Mouse (Mus musculus) lung, embryonic 16.5 days (tissue): ENCODE measurements around the gene Alb. TPM values are rescaled to one million over a fixed set of nuclear protein-coding genes. Genes with fewer than 3 reads are reported as not detected.

Experiments used
- ATAC-seq: fragments of 200-750 bp; cut with Nextera tagmentation; 2 replicates; pipeline ENCODE4 v1.8.0; 2017; ENCODE audit warnings: low read depth, mild to moderate bottlenecking, moderate library complexity
- H3K27ac ChIP-seq: fragments of 300-500 bp; sonication (generic); 2 replicates; pipeline ENCODE4 v1.5.1; 2014; ENCODE audit warnings: mild to moderate bottlenecking, control low read depth, low read length
- H3K27me3 ChIP-seq: fragments of 300-500 bp; sonication (generic); 2 replicates; pipeline ENCODE4 v1.6.1; 2014; ENCODE audit warnings: low read depth, low read length, mixed read lengths; ENCODE audit not compliant: control insufficient read depth, insufficient read depth
- H3K36me3 ChIP-seq: fragments of 300-500 bp; sonication (generic); 2 replicates; pipeline ENCODE4 v1.6.1; 2014; ENCODE audit warnings: low read length; ENCODE audit not compliant: control insufficient read depth, insufficient read depth
- H3K4me1 ChIP-seq: fragments of 300-500 bp; sonication (generic); replicated peaks from 2 replicates; pipeline ENCODE4 v1.6.1; 2014; ENCODE audit warnings: low read length, mixed read lengths; ENCODE audit not compliant: control insufficient read depth, insufficient read depth
- H3K4me2 ChIP-seq: fragments of 300-500 bp; sonication (generic); 2 replicates; pipeline ENCODE4 v1.6.1; 2014; ENCODE audit warnings: low read depth, low read length, control low read depth
- H3K4me3 ChIP-seq: fragments of 300-500 bp; sonication (generic); 2 replicates; pipeline ENCODE4 v1.5.1; 2014; ENCODE audit warnings: mild to moderate bottlenecking, low read length, control low read depth
- H3K9ac ChIP-seq: fragments of 300-500 bp; sonication (generic); 2 replicates; pipeline ENCODE4 v1.6.1; 2014; ENCODE audit warnings: low read length, control low read depth
- H3K9me3 ChIP-seq: fragments of 300-500 bp; sonication (generic); 2 replicates; pipeline ENCODE4 v1.6.1; 2016; ENCODE audit warnings: low read length; ENCODE audit not compliant: control insufficient read depth
- WGBS: fragments of 180-500 bp; shearing (Covaris S2); extraction: QIAGEN DNeasy Blood & Tissue Kit; methylation state at CpG from one replicate; pipeline ENCODE4 v1.1.7; 2014; 5-methylcytosine and 5-hydroxymethylcytosine counted together
- polyA plus RNA-seq: library from polyadenylated mRNA; unstranded; fragments of >200 nt; fragmentation: Nextera tagmentation; extraction: Ambion mirVana; gene quantifications from 2 replicates; pipeline ENCODE4 v1.2.1, GENCODE M21; 2015

Alb gene
- polyA plus RNA-seq, 1 experiment from 2014 or later: 12.1 TPM

- H3K4me1 ChIP-seq: no peaks in the 10 kb centered on the region
Observed at GRCm38 (mm10) chr5:90477308-90478140, 16.8 kb downstream of the Alb start.

GRCm38 (mm10) chr5:90478886-90479285, 18.2 kb downstream of the Alb start:
- WGBS: 90% methylated on average over 1 of the region's 1 CpGs
- H3K9me3 ChIP-seq: no peaks in the 10 kb centered on the region
- no peak overlapping the region for H3K27ac ChIP-seq
- no peaks in the 10 kb centered on the region for H3K27me3 ChIP-seq
- no peak overlapping the region for H3K9ac ChIP-seq
- H3K4me1 ChIP-seq: no peaks in the 10 kb centered on the region
- ATAC-seq: no peak
- no peak overlapping the region for H3K4me3 ChIP-seq
- no peak overlapping the region for H3K4me2 ChIP-seq
- H3K36me3 ChIP-seq: no peaks in the 10 kb centered on the region

More at GRCm38 (mm10) chr5:90477308-90478140, 16.8 kb downstream of the Alb start:
- Histone ChIP-seq H3K4me2 (no peak overlapping the region), H3K36me3 (no peaks in the 10 kb centered on the region), H3K27ac (no peak overlapping the region), H3K9ac (no peak overlapping the region), H3K9me3 (no peaks in the 10 kb centered on the region), H3K27me3 (no peaks in the 10 kb centered on the region), H3K4me3 (no peak overlapping the region)
- ATAC-seq: no peak
- 52% methylated on average over 7 of the region's 7 CpGs for WGBS

- Histone ChIP-seq H3K36me3 (no peaks in the 10 kb centered on the region), H3K4me2 (no peak overlapping the region), H3K27ac (no peak overlapping the region), H3K9me3 (no peaks in the 10 kb centered on the region), H3K9ac (no peak overlapping the region), H3K4me1 (no peaks in the 10 kb centered on the region), H3K27me3 (no peaks in the 10 kb centered on the region), H3K4me3 (no peak overlapping the region)
- WGBS: 74% methylated on average over 7 of the region's 7 CpGs
- no peak for ATAC-seq
Observed at GRCm38 (mm10) chr5:90485597-90485996, 24.9 kb downstream of the Alb start.

GRCm38 (mm10) chr5:90488323-90488722, 27.6 kb downstream of the Alb start:
- no peaks in the 10 kb centered on the region for H3K27me3 ChIP-seq
- H3K9ac ChIP-seq: no peak overlapping the region
- H3K4me2 ChIP-seq: no peak overlapping the region
- no peak overlapping the region for H3K4me3 ChIP-seq
- 72% methylated on average over 7 of the region's 7 CpGs for WGBS
- H3K36me3 ChIP-seq: no peaks in the 10 kb centered on the region
- H3K4me1 ChIP-seq: no peaks in the 10 kb centered on the region
- no peaks in the 10 kb centered on the region for H3K9me3 ChIP-seq
- no peak for ATAC-seq
- no peak overlapping the region for H3K27ac ChIP-seq

- Histone ChIP-seq H3K27ac (no peak within 1 kb of the TSS), H3K9ac (no peak within 1 kb of the TSS), H3K27me3 (no peaks in the 10 kb centered on the region), H3K4me2 (no peak within 1 kb of the TSS), H3K9me3 (no peaks in the 10 kb centered on the region), H3K4me3 (no peak within 1 kb of the TSS), H3K36me3 (no peaks in the 10 kb centered on the region), H3K4me1 (no peaks in the 10 kb centered on the region)
- ATAC-seq: no peak
- WGBS: 68% methylated on average over 7 of the region's 7 CpGs
Observed at GRCm38 (mm10) chr5:90490518-90490917, 29.8 kb downstream of the Alb start, which contains the start of gene Afp. Gene Afp (plus strand): TSS chr5:90490737.

- WGBS: 58% methylated on average over 9 of the region's 9 CpGs
- ATAC-seq: no peak
- no peak overlapping the region for H3K27ac ChIP-seq
Observed at GRCm38 (mm10) chr5:90492440-90492839, 31.7 kb downstream of the Alb start.

GRCm38 (mm10) chr5:90494308-90494707, 33.6 kb downstream of the Alb start:
- H3K9me3 ChIP-seq: no peaks in the 10 kb centered on the region
- H3K36me3 ChIP-seq: no peaks in the 10 kb centered on the region
- no peak overlapping the region for H3K9ac ChIP-seq
- no peaks in the 10 kb centered on the region for H3K4me1 ChIP-seq
- no peak for ATAC-seq
- WGBS: 84% methylated on average over 4 of the region's 4 CpGs
- H3K4me2 ChIP-seq: no peak overlapping the region
- no peaks in the 10 kb centered on the region for H3K27me3 ChIP-seq
- no peak overlapping the region for H3K4me3 ChIP-seq
- H3K27ac ChIP-seq: no peak overlapping the region

More at GRCm38 (mm10) chr5:90492440-90492839, 31.7 kb downstream of the Alb start:
- Histone ChIP-seq H3K36me3 (no peaks in the 10 kb centered on the region), H3K27me3 (no peaks in the 10 kb centered on the region), H3K9me3 (no peaks in the 10 kb centered on the region), H3K4me2 (no peak overlapping the region), H3K9ac (no peak overlapping the region), H3K4me1 (no peaks in the 10 kb centered on the region), H3K4me3 (no peak overlapping the region)

GRCm38 (mm10) chr5:90499509-90499908, 38.8 kb downstream of the Alb start:
- Histone ChIP-seq H3K27me3 (no peaks in the 10 kb centered on the region), H3K4me2 (no peak overlapping the region), H3K27ac (no peak overlapping the region), H3K9me3 (no peaks in the 10 kb centered on the region), H3K4me1 (no peaks in the 10 kb centered on the region), H3K36me3 (no peaks in the 10 kb centered on the region), H3K4me3 (no peak overlapping the region), H3K9ac (no peak overlapping the region)
- ATAC-seq: no peak
- WGBS: 53% methylated on average over 7 of the region's 7 CpGs

GRCm38 (mm10) chr5:90500714-90501113, 40.0 kb downstream of the Alb start:
- Histone ChIP-seq H3K4me1 (no peaks in the 10 kb centered on the region), H3K4me3 (no peak overlapping the region), H3K36me3 (no peaks in the 10 kb centered on the region), H3K27me3 (no peaks in the 10 kb centered on the region), H3K9me3 (no peaks in the 10 kb centered on the region), H3K27ac (no peak overlapping the region), H3K4me2 (no peak overlapping the region), H3K9ac (no peak overlapping the region)
- 2% methylated on average over 6 of the region's 6 CpGs for WGBS
- no peak for ATAC-seq
